Comparison of ENCODE assay signal across 2 mouse cellular contexts in genomic region chr9:24512121-24512539, GRCm38 (mm10).
TF ChIP-seq lines count a peak whose summit lies in the region.

No protein-coding gene starts in this region.

TF ChIP-seq in CH12.LX, 34 proteins besides CTCF, POLR2A, EP300 and RAD21 (continued from another document):
- TF ChIP-seq HCFC1 (IDR thresholded peaks at IDR 0.05; ENCODE audit: low read depth, low read length) (no peak), PAX5 (IDR thresholded peaks at IDR 0.05; ENCODE audit: low read length) (no peak), E2F4 (IDR thresholded peaks at IDR 0.05; ENCODE audit: insufficient replicate concordance, low read depth, low read length) (no peak), MAX (IDR thresholded peaks at IDR 0.05; ENCODE audit: low read length) (peak; percentile 84), MAFK (IDR thresholded peaks at IDR 0.05; ENCODE audit: insufficient replicate concordance, low read length) (no peak), RCOR1 (conservative IDR thresholded peaks at IDR 0.05; ENCODE audit: low read depth, low read length) (0 out of 2 replicates have a peak, but pooled peaks have one; percentile 33), NRF1 (IDR thresholded peaks at IDR 0.05; ENCODE audit: low read depth, low read length) (no peak), USF1 (IDR thresholded peaks at IDR 0.05; ENCODE audit: low read depth, low read length) (no peak), ZMIZ1 (IDR thresholded peaks at IDR 0.05; ENCODE audit: low read depth, low read length) (no peak), POLR2AphosphoS2 (IDR thresholded peaks at IDR 0.05; ENCODE audit: low read depth, low read length) (no peak), MYC (IDR thresholded peaks at IDR 0.05; ENCODE audit: low read depth, low read length) (peak; percentile 67; the same call in 1 of the 2 replicates), SIN3A (IDR thresholded peaks at IDR 0.05; ENCODE audit: low read length) (0 out of 2 replicates have a peak, but pooled peaks have one; percentile 26), SMC3 (IDR thresholded peaks at IDR 0.05; ENCODE audit: low read depth, low read length) (no peak), ZNF384 (IDR thresholded peaks at IDR 0.05; ENCODE audit: low read depth, low read length) (peak; percentile 89), IRF4 (IDR thresholded peaks at IDR 0.05; ENCODE audit: low read depth, low read length) (peak; percentile 90), NELFE (IDR thresholded peaks at IDR 0.05; ENCODE audit: low read depth, low read length) (no peak), GABPA (IDR thresholded peaks at IDR 0.05; ENCODE audit: insufficient replicate concordance, low read depth, low read length) (no peak), TCF12 (IDR thresholded peaks at IDR 0.05; ENCODE audit: low read depth, low read length) (0 out of 2 replicates have a peak, but pooled peaks have one; percentile 9), MEF2A (IDR thresholded peaks at IDR 0.05; ENCODE audit: borderline replicate concordance, low read depth, low read length) (0 out of 2 replicates have a peak, but pooled peaks have one; percentile 16), UBTF (IDR thresholded peaks at IDR 0.05; ENCODE audit: low read depth, low read length) (no peak), JUN (IDR thresholded peaks at IDR 0.05; ENCODE audit: insufficient read depth, low read depth, low read length) (no peak), CHD2 (IDR thresholded peaks at IDR 0.05; ENCODE audit: low read length) (0 out of 2 replicates have a peak, but pooled peaks have one; percentile 13), BHLHE40 (IDR thresholded peaks at IDR 0.05; ENCODE audit: low read depth, low read length) (peak; percentile 32), JUND (conservative IDR thresholded peaks at IDR 0.05; ENCODE audit: low read depth, low read length) (no peak)
TF ChIP-seq in CH12.LX: peak in this region for 11.

TF ChIP-seq in myocyte, 11 proteins besides CTCF, POLR2A, EP300 and RAD21 (continued from another document):
- TF ChIP-seq MYOD1 (IDR thresholded peaks at IDR 0.05; ENCODE audit: control insufficient read depth in 1 of 3, insufficient read length in 2 of 3, low read depth in 2 of 3): no peak
- TF ChIP-seq USF1 (IDR thresholded peaks at IDR 0.05; ENCODE audit: low read depth): no peak
- no peak for TF ChIP-seq TCF3 (IDR thresholded peaks at IDR 0.05; ENCODE audit: insufficient read length, low read depth)
- no peak for TF ChIP-seq SRF (IDR thresholded peaks at IDR 0.05; ENCODE audit: control insufficient read depth, insufficient read length, low read depth)
- no peak for TF ChIP-seq MYOG (IDR thresholded peaks at IDR 0.05; ENCODE audit: control insufficient read depth in 1 of 3, insufficient read depth in 1 of 3, insufficient read length in 2 of 3, low read depth in 2 of 3)
- TF ChIP-seq REST (IDR thresholded peaks at IDR 0.05; ENCODE audit: insufficient read depth, insufficient read length): no peak
- TF ChIP-seq MAX (IDR thresholded peaks at IDR 0.05; ENCODE audit: low read depth): no peak
- TF ChIP-seq E2F4 (IDR thresholded peaks at IDR 0.05; ENCODE audit: insufficient read depth): no peak
- no peak for TF ChIP-seq TCF12 (IDR thresholded peaks at IDR 0.05; ENCODE audit: insufficient read depth, poor library complexity, severe bottlenecking)
